Mouse (Mus musculus): ENCODE measurements around the gene Ptprz1.

Ptprz1 gene

GRCm38 (mm10) chr6:22874781-22875613 lies at the start of gene Ptprz1:
Gene Ptprz1 (plus strand): TSS chr6:22875502.
- in situ Hi-C loops (cut with MboI; ENCODE audit: unreplicated experiment in 2 of 2): no loop called here

GRCm38 (mm10) chr6:22833637-22834036 lies 41.7 kb upstream of the Ptprz1 start:
- in situ Hi-C loops (cut with MboI; ENCODE audit: unreplicated experiment in 2 of 2): no loop called here

- in situ Hi-C loops (cut with MboI; ENCODE audit: unreplicated experiment in 2 of 2): no loop called here
Observed at GRCm38 (mm10) chr6:22834100-22834970, 41.0 kb upstream of the Ptprz1 start.

- in situ Hi-C loops (cut with MboI; ENCODE audit: unreplicated experiment in 2 of 2): no loop called here
Observed at GRCm38 (mm10) chr6:22875614-22876541, 576 bp downstream of the Ptprz1 start.

- in situ Hi-C loops (cut with MboI; ENCODE audit: unreplicated experiment in 2 of 2): no loop called here
Observed at GRCm38 (mm10) chr6:22887978-22888377, 12.7 kb downstream of the Ptprz1 start.

- in situ Hi-C loops (cut with MboI; ENCODE audit: unreplicated experiment in 2 of 2): no loop called here
Observed at GRCm38 (mm10) chr6:22889333-22889732, 14.0 kb downstream of the Ptprz1 start.

- in situ Hi-C loops (cut with MboI; ENCODE audit: unreplicated experiment in 2 of 2): no loop called here
Observed at GRCm38 (mm10) chr6:22901983-22902382, 26.7 kb downstream of the Ptprz1 start.

- in situ Hi-C loops (cut with MboI; ENCODE audit: unreplicated experiment in 2 of 2): no loop called here
Observed at GRCm38 (mm10) chr6:22908510-22909256, 33.4 kb downstream of the Ptprz1 start.

- in situ Hi-C loops (cut with MboI; ENCODE audit: unreplicated experiment in 2 of 2): no loop called here
Observed at GRCm38 (mm10) chr6:22909257-22909907, 34.1 kb downstream of the Ptprz1 start.

GRCm38 (mm10) chr6:22909908-22910260 lies 34.6 kb downstream of the Ptprz1 start:
- in situ Hi-C loops (cut with MboI; ENCODE audit: unreplicated experiment in 2 of 2): no loop called here

- in situ Hi-C loops (cut with MboI; ENCODE audit: unreplicated experiment in 2 of 2): no loop called here
Observed at GRCm38 (mm10) chr6:22922880-22923279, 47.6 kb downstream of the Ptprz1 start.

GRCm38 (mm10) chr6:22932768-22933265 lies 57.5 kb downstream of the Ptprz1 start:
- in situ Hi-C loops (cut with MboI; ENCODE audit: unreplicated experiment in 2 of 2): no loop called here

GRCm38 (mm10) chr6:22937126-22937525 lies 61.8 kb downstream of the Ptprz1 start:
- in situ Hi-C loops (cut with MboI; ENCODE audit: unreplicated experiment in 2 of 2): no loop called here

- in situ Hi-C loops (cut with MboI; ENCODE audit: unreplicated experiment in 2 of 2): no loop called here
Observed at GRCm38 (mm10) chr6:22937526-22937925, 62.2 kb downstream of the Ptprz1 start.

- in situ Hi-C loops (cut with MboI; ENCODE audit: unreplicated experiment in 2 of 2): no loop called here
Observed at GRCm38 (mm10) chr6:22944191-22944590, 68.9 kb downstream of the Ptprz1 start.

GRCm38 (mm10) chr6:22963374-22963773 lies 88.1 kb downstream of the Ptprz1 start:
- in situ Hi-C loops (cut with MboI; ENCODE audit: unreplicated experiment in 2 of 2): no loop called here

GRCm38 (mm10) chr6:22968073-22968472 lies 92.8 kb downstream of the Ptprz1 start:
- in situ Hi-C loops (cut with MboI; ENCODE audit: unreplicated experiment in 2 of 2): no loop called here

- in situ Hi-C loops (cut with MboI; ENCODE audit: unreplicated experiment in 2 of 2): no loop called here
Observed at GRCm38 (mm10) chr6:22983769-22984519, 108.6 kb downstream of the Ptprz1 start.

Data from v-Abl transformed pro-B cells (cell line).